Mouse (Mus musculus): ENCODE measurements around the gene Chn2.

DNA sequence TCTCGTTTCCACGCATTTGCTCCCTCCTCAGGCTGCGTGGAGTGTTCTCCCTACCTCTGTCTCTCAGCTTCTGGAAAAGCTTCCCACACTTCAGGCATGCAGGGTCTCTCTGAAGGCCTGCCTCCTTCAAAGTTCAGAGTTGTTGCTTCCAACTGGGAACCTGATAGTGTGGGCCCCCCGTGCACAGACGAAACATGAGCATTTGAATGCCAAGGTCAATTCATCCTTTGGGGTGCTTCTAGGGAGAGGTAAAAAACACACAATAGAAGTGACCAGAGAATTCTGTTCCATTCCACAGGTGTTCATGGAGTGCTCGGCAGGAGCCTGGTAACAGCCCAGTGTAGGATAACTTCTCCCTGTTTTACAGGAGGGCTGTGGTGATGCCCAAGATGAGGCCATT, 44.7 kb downstream of the Chn2 start:
- TF ChIP-seq CTCF (IDR thresholded peaks at IDR 0.05; ENCODE audit: borderline replicate concordance, extremely low read depth, insufficient read depth, insufficient read length) (no peak), POLR2A (IDR thresholded peaks at IDR 0.05; ENCODE audit: borderline replicate concordance, extremely low read depth, insufficient read depth, insufficient read length, poor library complexity, severe bottlenecking) (no peak)
